In genomic region chr1:158940966-158941365, GRCm38 (mm10) we compare ENCODE assay signal across 24 mouse cellular contexts. TPM values are rescaled to one million over a fixed set of nuclear protein-coding genes. Genes with fewer than 3 reads are reported as not detected.
DNase-seq lines count a peak whose midpoint lies in the region; ATAC-seq lines count a peak whose summit lies in the region.
"Had no signal": no experiment of that assay in that cellular context is flagged by ENCODE, and none has a peak within 500 bp of the region (broad histone marks: within the 10 kb centered on the region; RNA-seq: fewer than 3 reads in every experiment).

No protein-coding gene starts in this region.

- WGBS in heart, embryonic 12.5 days = 75% methylated on average over 3 of the region's 3 CpGs
- 78% methylated on average over 3 of the region's 3 CpGs for WGBS in heart, embryonic 10.5 days

- no peaks in the 10 kb centered on the region for H3K4me1 ChIP-seq in heart, embryonic 12.5 days (replicated peaks)
- no peaks in the 10 kb centered on the region for H3K4me1 ChIP-seq in heart, embryonic 10.5 days

- no peak overlapping the region for H3K4me3 ChIP-seq in heart, embryonic 12.5 days
- H3K4me3 ChIP-seq in heart, embryonic 10.5 days = no peak overlapping the region

- no peaks in the 10 kb centered on the region for H3K9me3 ChIP-seq in heart, embryonic 12.5 days (replicated peaks)
- no peaks in the 10 kb centered on the region for H3K9me3 ChIP-seq in heart, embryonic 10.5 days

- H3K27me3 ChIP-seq in heart, embryonic 12.5 days (replicated peaks) = no peaks in the 10 kb centered on the region
- H3K27me3 ChIP-seq in heart, embryonic 10.5 days (ENCODE audit: insufficient read depth, poor library complexity, severe bottlenecking) = no peaks in the 10 kb centered on the region
- H3K27me3 ChIP-seq: CH12.LX had no signal

- ATAC-seq in heart, embryonic 12.5 days (ENCODE audit: insufficient number of reproducible peaks, low FRiP score) = no peak
- ATAC-seq: activated CD4-positive, CD25-positive, alpha-beta regulatory T cell, adult 4 months; CD4-positive, CD25-positive, alpha-beta regulatory T cell, adult 4 months; Patski had no signal

- DNase-seq in embryo, embryonic 10 days (ENCODE audit: low spot score) = peak; percentile 72
- no peak for DNase-seq in embryo, embryonic 11 days
- DNase-seq in embryo, embryonic 10.5 days (ENCODE audit: low spot score) = peak; percentile 64
- no peak for DNase-seq in embryo, embryonic 9.5 days (ENCODE audit: extremely low spot score)
- peak; percentile 10 for DNase-seq in heart, adult 11 months
- peak; percentile 22 for DNase-seq in heart, embryonic 10.5 days (ENCODE audit: low spot score)
- DNase-seq in heart, postnatal 36 days = no peak
- DNase-seq: adrenal gland, adult 2 months; adrenal gland, adult 8-10 months; adrenal gland, postnatal 10 days; adrenal gland, postnatal 14 days; adrenal gland, postnatal 25 days; adrenal gland, postnatal 36 days; B cell, adult 2 months; cerebellum, adult 11 months; cerebellum, adult 11-12 months had no signal

- intact Hi-C loops in heart, postnatal 36 days (cut with DNase I) = no loop called here

- H3K9ac ChIP-seq in heart, embryonic 12.5 days = no peak overlapping the region

- no peak overlapping the region for H3K4me2 ChIP-seq in heart, embryonic 12.5 days

- no peaks in the 10 kb centered on the region for H3K36me3 ChIP-seq in heart, embryonic 12.5 days
- no peaks in the 10 kb centered on the region for H3K36me3 ChIP-seq in heart, embryonic 10.5 days
- H3K36me3 ChIP-seq: G1E had no signal

- H3K27ac ChIP-seq in heart, embryonic 12.5 days (ENCODE audit: poor library complexity, severe bottlenecking) = no peak overlapping the region
- H3K27ac ChIP-seq in heart, embryonic 10.5 days = no peak overlapping the region

RNA-seq across cellular contexts. Expression of gene Pappa2, which starts 39.3 kb away (rescaled TPM):
- 0.17 and 0.24 TPM in 2 replicates for polyA plus RNA-seq in heart, embryonic 12.5 days (2016; fragmentation: Nextera tagmentation; extraction: Ambion mirVana)
- polyA plus RNA-seq in heart, embryonic 10.5 days (2016; fragmentation: Nextera tagmentation; extraction: Ambion mirVana) = 0.22 TPM in 1 of 2 replicates, not detected in the other
- under 1 TPM; 0.11 to 0.14 TPM for total RNA-seq in heart, postnatal 36 days (2021)
- total RNA-seq: ES-E14, MEL had no signal
- polyA plus RNA-seq: CD4-positive, CD25-positive, alpha-beta regulatory T cell, adult 4 months; G1E had no signal

Comparison
In these comparisons a context has a peak if more than half of its experiments do, and no peak if none do; other contexts are left out.
1. DNase-seq: peak in embryo, embryonic 10 days (single experiment), embryo, embryonic 10.5 days (single experiment), heart, adult 11 months (single experiment) and heart, embryonic 10.5 days (single experiment); none in embryo, embryonic 11 days (single experiment), embryo, embryonic 9.5 days (single experiment) and heart, postnatal 36 days (0 of 2).